Mouse (Mus musculus): Measurements from ENCODE around the gene Rbm26.

Rbm26 gene

DNA sequence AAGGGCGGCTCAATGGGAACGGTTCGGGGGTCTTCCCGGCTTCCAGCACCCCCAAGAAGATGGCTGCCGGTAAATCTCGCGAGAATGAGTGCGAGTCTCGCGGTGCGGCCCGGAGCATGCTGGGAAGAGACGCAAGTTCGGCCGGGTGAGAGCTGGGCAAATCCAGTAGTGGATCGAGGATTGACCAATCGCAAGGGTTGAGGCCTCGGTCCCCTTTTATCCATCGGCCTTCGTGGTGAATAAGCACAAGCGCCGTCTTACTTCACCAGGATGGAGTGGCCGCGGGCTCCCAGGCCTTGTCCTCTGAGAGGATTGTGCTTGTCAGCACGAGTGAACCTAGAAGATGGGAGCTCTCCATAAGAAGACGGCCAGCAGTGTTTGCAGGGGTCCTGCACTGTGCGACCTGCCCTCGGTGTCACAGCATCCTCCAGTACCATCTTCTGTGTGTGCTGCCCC, at the start of gene Rbm26:
TSS of gene Rbm26 (minus strand) at position 90 of the 456 bp plus-strand sequence.
- DNase-seq (ENCODE audit: low spot score in 2 of 2): peak; percentile 85 to 96

DNA sequence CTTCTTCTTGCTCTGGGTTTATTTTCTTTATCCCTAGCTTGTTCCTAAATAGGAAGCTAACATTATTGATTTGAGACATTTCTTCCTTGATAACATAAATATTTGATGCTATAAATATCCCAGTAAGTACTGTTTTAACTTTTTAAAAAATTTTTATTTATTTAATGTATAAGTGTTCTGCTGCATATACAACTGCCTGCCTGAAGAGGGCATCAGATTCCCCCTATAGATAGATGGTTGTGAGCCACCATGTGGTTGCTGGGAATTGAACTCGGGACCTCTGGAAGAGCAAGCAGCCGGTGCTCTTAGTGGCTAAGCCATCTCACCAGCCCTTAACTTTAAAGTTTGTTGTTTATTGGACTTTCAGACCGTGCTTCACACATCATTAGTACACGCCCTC, 48.7 kb upstream of the Rbm26 start:
- no peak for DNase-seq (ENCODE audit: low spot score in 2 of 2)

GRCm38 (mm10) chr14:105222240-105222639, 45.1 kb upstream of the Rbm26 start:
- no peak for DNase-seq (ENCODE audit: low spot score in 2 of 2)

DNA sequence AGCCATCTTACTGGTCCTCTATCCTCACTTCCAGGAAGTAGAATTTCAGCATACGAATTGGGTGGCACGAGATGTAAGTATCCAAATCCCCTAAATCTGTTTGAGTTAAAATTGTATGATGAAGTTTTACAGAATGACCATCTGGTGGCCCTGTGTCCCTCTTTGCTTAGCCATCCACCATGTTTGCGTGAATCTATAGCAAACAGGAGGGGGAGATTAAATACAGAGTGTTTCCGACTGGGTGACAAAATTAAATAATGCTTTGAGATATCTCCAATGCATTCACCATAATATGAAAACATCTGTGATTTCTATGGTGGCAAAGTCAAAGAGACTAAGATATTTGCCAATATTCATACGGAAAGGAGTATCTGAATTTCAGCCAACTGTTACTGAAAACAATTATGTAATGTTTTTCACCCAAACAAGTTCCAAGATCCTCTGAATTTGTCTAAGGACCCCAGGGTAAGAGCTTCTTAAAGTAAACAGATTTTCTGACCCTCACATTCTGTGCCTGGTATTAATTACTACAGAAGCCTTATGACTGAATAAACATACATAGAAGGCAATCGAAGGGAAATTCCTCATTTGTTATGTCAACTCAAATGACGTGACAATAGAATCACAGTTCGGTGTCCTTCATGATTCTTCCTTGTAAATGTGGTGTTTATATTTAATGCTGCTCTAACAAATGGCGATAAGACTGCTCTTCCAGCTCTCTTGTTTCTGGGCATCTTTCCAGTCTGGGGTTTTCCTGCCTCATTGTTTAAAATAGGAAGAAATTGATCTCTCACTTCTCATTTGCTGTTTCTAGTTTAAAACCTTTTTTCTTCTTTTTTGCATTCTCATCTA, 42.6 kb upstream of the Rbm26 start:
- DNase-seq (ENCODE audit: low spot score in 2 of 2): no peak

DNA sequence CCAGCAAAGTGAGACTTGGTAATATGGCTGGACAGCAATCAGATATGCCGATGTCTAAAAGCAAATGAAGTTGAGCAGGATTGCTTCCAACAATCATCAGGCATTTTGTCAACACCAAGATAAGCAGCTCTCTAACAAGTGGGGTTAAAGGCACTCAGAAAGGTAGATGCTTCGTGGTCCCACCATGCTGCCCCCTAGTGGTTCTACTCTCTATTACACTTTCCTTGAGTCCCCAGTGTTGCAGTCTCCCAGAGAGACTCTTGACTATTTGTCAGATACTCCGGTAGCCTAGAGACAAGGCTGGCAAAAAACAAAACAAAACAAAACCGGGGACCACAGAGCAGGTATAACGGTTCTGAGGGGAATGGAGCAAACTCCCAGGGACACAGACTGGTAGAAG, 21.3 kb upstream of the Rbm26 start:
- no peak for DNase-seq (ENCODE audit: low spot score in 2 of 2)

- no peak for DNase-seq (ENCODE audit: low spot score in 2 of 2)
These were observed 17.6 kb upstream of the Rbm26 start for GRCm38 (mm10) chr14:105194682-105195081.

GRCm38 (mm10) chr14:105184866-105185265, 7.7 kb upstream of the Rbm26 start:
- no peak for DNase-seq (ENCODE audit: low spot score in 2 of 2)

GRCm38 (mm10) chr14:105182786-105183185, 5.7 kb upstream of the Rbm26 start:
- no peak for DNase-seq (ENCODE audit: low spot score in 2 of 2)

GRCm38 (mm10) chr14:105179733-105180132, 2.6 kb upstream of the Rbm26 start:
- DNase-seq (ENCODE audit: low spot score in 2 of 2): no peak

- DNase-seq (ENCODE audit: low spot score in 2 of 2): no peak
These were observed 1.9 kb upstream of the Rbm26 start for GRCm38 (mm10) chr14:105178996-105179395.

DNA sequence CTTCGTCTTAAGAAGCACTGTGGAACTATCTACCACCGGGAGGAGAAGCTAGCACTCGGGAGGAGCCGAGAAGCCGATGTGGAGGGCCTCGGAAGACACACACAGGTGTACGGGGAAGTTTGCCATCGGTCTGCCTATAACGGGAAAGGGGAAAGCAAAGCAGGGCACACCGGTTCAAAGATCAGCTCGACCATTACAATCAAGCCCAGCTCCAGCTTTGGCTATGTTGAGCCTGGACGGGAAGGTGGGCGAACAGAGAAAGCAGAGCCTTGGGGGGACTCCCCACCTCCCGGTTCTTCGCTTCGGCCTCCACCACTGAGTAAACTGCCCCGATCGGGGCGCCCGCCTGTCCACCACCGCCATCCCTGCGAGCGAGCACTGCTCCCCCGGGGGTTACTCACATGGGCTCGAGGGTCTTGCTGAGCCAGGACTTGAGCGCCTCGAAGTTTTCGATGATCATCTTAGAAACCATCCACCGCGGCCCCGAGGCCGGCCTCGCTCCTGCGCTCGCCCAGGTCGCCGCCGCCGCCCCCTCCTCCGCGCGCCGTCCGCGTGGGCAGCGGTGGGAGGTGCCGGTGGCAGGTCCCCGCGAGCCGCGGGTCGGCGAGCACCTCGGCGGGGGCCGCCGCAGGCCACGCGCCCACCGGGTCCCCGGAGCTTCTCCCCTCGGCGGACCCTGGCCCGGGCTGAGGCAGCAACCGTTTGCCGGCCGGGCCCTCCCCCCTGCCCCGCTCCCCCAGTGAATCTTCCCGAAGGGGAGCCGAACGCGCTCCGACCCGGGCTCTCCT, 552 bp downstream of the Rbm26 start:
- DNase-seq (ENCODE audit: low spot score in 2 of 2): peak in 1 of 2 experiments; percentile 24

- DNase-seq (ENCODE audit: low spot score in 2 of 2): no peak
These were observed 9.9 kb downstream of the Rbm26 start for GRCm38 (mm10) chr14:105167181-105167580.

DNA sequence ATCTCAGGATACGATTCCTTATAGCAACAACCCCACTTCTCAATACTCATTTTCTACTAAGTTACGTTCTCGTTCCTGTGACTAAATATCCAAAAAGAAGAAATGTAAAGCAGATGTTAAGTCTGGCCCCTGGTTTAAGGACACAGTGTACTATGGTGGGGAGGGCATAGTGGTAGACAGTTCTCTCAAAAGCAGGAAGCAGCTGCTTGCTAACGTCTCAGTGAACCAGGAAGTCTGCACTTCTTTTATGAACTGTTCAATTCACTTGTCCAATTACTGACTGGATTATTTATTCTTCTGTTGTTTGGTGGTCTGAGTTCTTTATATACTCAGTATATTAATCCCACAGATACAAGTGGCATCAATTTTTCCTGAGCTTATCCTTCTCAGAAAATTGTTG, 12.3 kb downstream of the Rbm26 start:
- no peak for DNase-seq (ENCODE audit: low spot score in 2 of 2)

DNA sequence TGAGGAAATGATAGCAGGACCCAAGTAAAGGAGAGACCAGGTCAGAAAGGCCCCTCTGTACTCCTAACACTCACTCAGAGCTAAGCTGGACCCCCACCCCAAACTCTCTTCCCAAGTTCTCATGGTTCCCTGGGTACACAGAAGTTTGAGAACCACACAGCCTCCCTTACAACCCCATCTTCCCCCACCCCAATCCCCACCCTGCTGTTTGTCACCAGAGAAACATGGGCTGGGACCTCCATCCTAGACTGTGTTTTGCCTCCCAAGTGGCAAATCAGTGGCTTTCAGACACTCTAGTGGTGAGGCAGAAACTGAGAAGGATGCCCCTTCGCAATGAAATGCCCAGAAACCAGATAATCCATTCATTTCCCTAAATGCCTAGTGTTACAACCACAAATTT, 15.8 kb downstream of the Rbm26 start:
- no peak for DNase-seq (ENCODE audit: low spot score in 2 of 2)

GRCm38 (mm10) chr14:105158526-105158925, 18.6 kb downstream of the Rbm26 start:
- DNase-seq (ENCODE audit: low spot score in 2 of 2): no peak

DNA sequence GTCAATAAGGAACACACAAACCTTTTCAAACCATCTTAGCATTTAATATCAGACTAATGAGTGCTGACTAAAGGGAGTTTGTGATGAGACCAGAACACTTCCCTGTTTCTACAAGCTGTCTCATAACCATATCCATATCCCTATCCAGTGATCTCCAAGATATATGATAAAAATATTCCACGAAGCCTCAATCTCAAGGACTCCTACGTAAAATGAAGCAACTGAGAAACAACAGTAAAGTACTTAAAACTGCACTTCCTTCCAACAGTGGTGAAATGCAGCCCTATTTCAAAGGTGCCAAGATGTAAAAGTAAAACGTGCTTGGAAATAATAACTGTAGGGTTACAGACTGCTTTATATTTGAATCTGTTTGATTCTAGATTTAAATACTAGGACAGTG, 43.1 kb downstream of the Rbm26 start:
- no peak for DNase-seq (ENCODE audit: low spot score in 2 of 2)

GRCm38 (mm10) chr14:105127715-105128385, 49.3 kb downstream of the Rbm26 start:
- no peak for DNase-seq (ENCODE audit: low spot score in 2 of 2)

DNA sequence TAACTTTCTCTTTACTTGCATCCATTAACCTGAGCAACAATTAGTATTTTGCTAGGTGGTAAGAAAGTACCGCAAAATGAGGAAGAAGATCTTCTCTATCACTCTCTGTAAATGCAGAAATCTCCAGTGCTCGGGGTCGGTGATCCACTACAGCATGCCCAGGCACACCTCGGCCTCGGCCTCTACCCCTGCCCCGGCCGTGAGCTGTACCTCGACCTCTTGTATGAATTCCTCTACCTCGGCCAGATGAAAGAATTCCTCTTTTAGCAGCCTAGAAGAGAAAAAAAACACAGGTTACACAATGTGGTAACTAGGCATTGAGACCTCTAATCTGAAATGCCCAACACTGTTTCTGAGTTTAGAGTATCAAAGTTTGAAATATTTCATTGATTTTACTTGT, 52.6 kb downstream of the Rbm26 start:
- DNase-seq (ENCODE audit: low spot score in 2 of 2): no peak

- no peak for DNase-seq (ENCODE audit: low spot score in 2 of 2)
These were observed 61.7 kb downstream of the Rbm26 start for GRCm38 (mm10) chr14:105115402-105115801.

DNA sequence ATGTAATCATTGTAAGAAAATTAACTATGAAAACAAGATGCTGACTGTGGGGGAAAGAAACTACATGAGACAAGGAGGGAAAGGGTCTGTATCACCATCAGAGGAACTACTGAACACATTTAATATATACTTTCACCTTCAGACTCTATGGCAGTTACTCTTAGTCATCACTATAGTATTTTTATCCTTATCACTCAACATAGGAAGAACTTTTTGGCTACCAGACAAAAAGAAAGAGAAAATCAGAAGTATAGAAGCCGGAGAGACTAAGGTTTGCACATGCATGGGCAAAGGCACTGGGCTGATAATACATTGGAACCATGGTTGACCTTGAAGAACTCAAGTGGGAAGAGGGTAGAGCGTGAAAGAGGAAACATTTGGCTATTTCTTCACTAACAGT, 70.9 kb downstream of the Rbm26 start:
- no peak for DNase-seq (ENCODE audit: low spot score in 2 of 2)

- no peak for DNase-seq (ENCODE audit: low spot score in 2 of 2)
These were observed 78.3 kb downstream of the Rbm26 start for GRCm38 (mm10) chr14:105098861-105099260.

GRCm38 (mm10) chr14:105096221-105096620, 80.9 kb downstream of the Rbm26 start:
- DNase-seq (ENCODE audit: low spot score in 2 of 2): no peak

All from left cerebral cortex, adult 9 months (tissue).